Mouse (Mus musculus): Measurements from ENCODE around the gene Dhps. TPM values are rescaled to one million over a fixed set of nuclear protein-coding genes. Genes with fewer than 3 reads are reported as not detected.

Dhps gene
- polyA plus RNA-seq (2014; fragmentation: Illumina TruSeq; extraction: RNeasy Lipid Tissue Mini Kit (QIAGEN cat#74804); ENCODE audit: low read depth, low replicate concordance): 12.3 TPM

DNA sequence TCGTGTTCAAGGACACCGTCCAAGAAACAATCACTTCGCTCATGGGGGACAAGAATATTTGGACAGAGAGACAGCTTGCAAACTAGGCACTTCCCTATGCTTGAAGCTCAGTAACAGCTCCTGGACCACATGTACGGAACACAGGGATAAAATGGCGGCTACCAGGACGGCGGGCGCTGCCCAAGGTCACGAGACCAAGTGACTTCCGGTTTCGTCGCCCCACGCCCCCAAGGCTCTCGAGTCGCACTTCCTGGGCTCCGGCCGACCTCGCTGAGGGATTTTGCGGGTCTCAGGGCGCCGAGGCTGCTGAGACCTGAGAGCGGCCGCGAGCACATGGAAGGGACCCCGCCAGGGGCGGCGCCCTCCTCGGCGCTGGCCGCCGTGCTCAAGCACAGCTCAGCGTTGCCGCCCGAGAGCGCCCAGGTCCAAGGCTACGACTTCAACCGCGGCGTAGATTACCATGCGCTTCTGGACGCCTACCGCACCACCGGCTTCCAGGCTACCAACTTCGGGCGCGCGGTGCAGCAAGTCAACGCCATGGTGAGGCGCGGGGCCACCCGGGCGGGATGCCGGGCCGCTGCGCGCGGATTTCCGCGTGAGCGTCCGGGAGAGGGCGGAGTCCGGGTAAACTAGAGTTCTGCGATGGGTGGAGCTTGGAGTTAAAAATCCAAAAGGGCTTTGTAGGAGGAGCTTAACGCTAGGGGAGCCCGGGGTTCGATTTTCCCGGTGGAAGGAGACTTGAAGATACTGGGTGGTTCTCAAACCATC, at the start of gene Dhps:
TSS of gene Dhps (plus strand) at position 244 of the 768 bp plus-strand sequence.

DNA sequence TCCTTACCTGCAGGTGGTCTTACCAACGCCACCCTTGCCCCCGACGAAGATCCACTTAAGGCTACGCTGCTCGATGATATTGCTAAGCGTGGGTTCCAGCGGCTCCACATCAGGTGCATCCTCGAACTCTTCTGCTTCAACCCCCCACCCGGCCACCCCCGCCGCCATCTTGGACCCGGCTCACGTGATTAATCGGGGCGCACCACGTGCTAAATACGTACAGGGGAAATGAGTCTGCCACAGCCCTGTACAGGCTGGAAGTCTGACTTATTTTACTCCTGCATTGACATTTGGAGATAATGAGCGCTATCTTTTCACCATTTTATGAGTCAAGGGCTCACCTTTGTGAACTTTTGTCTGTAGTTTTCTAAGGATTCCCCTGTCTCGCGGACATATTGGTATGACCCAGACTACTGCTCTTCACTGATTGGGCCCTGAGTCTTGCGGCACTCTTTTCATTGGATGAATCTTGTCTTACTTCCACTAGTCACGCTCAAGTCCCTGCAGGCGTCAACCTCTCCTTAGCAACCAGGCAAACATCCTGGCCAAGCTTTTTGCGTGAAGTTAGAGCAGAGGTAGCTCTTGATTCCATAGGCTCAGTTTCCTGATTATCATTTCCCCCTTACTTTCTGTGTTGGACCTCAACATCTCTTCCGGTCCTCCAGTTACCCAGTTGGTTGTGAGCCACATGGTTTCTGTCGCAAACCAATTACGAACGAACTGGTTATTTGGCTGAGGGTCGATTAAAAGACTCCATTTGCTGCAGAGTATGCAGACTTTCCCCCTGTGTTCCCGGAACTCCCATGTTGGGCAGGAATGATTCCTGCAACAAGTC, 46.2 kb upstream of the Dhps start, which contains the start of gene Asna1:
TSS of gene Asna1 (minus strand) at position 184 of the 835 bp plus-strand sequence.

GRCm38 (mm10) chr8:85026670-85027515, 44.7 kb upstream of the Dhps start, which contains the start of gene Trir:
Gene Trir (plus strand): TSS chr8:85026823.

GRCm38 (mm10) chr8:85036718-85037365, 34.7 kb upstream of the Dhps start, which contains the start of gene Tnpo2:
Gene Tnpo2 (plus strand): TSS chr8:85036915.

GRCm38 (mm10) chr8:85059879-85060616, 11.5 kb upstream of the Dhps start, which contains the start of gene Fbxw9:
Gene Fbxw9 (plus strand): TSS chr8:85060055.

GRCm38 (mm10) chr8:85067982-85068381, 3.6 kb upstream of the Dhps start, which contains the start of gene Gm5741:
Gene Gm5741 (minus strand): TSS chr8:85067982.

DNA sequence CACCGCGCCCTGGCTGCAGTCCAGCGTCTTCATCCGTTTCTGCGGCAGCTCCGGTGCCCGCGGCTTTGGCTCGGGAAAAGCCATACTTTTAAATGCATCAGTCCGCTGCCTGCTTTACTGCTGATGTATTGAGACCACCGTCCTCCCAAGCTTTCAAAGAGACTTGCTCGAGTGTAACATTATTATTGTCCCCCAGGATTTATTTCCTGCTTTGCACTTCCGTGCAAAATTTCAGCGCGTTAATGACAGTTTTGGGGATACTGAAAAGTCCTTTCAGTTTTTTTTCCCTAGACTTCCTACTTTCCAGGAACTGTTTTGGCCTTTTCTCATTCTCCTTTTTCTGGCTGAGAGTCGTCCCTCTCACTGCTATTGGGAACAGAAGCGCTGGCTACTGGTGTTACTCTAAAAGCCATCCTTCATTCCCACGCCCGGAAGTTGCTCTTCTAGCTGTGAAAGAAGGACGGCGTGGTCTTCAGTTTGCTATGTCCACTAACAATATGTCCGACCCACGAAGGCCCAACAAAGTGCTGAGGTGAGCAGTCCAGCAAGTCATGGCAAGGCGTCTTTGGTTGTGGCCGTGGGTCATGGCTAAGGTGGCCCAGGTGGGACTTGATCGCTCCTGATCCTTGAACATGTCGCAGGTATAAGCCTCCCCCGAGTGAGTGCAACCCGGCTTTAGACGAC, 9.1 kb downstream of the Dhps start, which contains the start of gene Wdr83os:
TSS of gene Wdr83os (plus strand) at position 209 of the 684 bp plus-strand sequence.

GRCm38 (mm10) chr8:85081216-85081555, 9.6 kb downstream of the Dhps start, which contains the start of gene Wdr83:
Gene Wdr83 (minus strand): TSS chr8:85081306.

DNA sequence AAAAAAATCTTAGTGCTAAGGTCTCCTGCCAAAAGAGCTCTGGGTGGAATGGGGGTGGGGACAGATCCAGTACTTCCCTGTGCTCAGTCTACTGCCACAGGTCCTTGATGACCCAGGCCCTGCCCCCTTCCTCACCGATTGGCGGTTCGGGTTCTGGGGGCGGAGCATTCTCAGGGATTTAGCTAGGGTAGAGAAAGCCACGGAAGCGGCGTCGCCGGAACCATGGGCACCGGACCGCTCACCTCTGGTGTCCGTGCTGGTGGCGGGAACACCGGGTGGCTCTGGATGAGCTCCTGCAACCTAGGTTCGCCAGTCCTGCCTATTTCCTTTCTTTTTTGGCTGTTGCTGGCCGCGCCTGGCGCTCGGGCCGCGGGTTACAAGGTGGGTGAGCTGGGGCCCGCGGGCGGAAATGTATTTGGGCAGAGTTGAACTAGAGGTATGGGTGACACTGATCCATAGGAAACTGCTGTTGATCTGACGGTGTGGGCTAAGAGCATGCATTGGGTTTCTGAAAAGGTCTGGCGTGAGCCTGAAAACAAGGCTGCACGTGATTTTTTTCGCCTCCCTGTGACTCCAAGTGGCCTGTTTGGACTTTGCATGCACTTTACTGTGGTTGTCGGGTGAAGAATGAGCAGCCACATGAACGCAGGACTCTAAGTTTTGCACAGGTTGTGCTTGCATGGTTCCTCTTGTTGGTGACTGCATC, 11.7 kb downstream of the Dhps start, which contains the start of gene Man2b1:
TSS of gene Man2b1 (plus strand) at position 163 of the 706 bp plus-strand sequence.

DNA sequence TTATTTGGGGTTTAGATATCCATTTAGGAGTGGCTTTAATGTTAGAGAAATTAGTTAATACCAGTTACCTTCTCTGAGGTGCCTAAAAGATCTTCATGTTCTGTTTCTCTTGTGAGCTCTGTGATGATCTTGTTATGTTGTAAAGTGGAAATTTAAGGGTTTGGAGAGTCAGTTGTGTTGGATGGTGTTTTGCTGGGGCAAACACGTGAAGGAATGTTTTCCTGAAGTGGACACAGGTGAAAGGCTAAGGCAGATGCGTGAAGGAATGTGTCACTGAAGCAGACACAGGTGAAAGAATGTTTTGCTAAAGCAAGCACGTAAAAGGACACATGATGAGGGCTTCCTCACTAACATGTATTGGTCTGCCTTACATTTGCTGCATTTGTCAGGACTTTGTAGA, 51.4 kb downstream of the Dhps start, which contains the start of gene Zfp791:
TSS of gene Zfp791 (minus strand) at position 101 of the 400 bp plus-strand sequence.

Other genes starting within 250 kb of the Dhps start
- gene Dand5, start 248.9 kb upstream of the Dhps start, polyA plus RNA-seq (2014; fragmentation: Illumina TruSeq; extraction: RNeasy Lipid Tissue Mini Kit (QIAGEN cat#74804); ENCODE audit: low read depth, low replicate concordance): 21.7 TPM
- 0.55 TPM for gene Gadd45gip1, start 240.2 kb upstream of the Dhps start, polyA plus RNA-seq (2014; fragmentation: Illumina TruSeq; extraction: RNeasy Lipid Tissue Mini Kit (QIAGEN cat#74804); ENCODE audit: low read depth, low replicate concordance)
- 7.1 TPM for gene Rad23a, start 231.1 kb upstream of the Dhps start, polyA plus RNA-seq (2014; fragmentation: Illumina TruSeq; extraction: RNeasy Lipid Tissue Mini Kit (QIAGEN cat#74804); ENCODE audit: low read depth, low replicate concordance)
- 720 TPM for gene Calr, start 224.8 kb upstream of the Dhps start, polyA plus RNA-seq (2014; fragmentation: Illumina TruSeq; extraction: RNeasy Lipid Tissue Mini Kit (QIAGEN cat#74804); ENCODE audit: low read depth, low replicate concordance)
- 6.7 TPM for gene Farsa, start 214.8 kb upstream of the Dhps start, polyA plus RNA-seq (2014; fragmentation: Illumina TruSeq; extraction: RNeasy Lipid Tissue Mini Kit (QIAGEN cat#74804); ENCODE audit: low read depth, low replicate concordance)
- 458 TPM for gene Syce2, start 199.6 kb upstream of the Dhps start, polyA plus RNA-seq (2014; fragmentation: Illumina TruSeq; extraction: RNeasy Lipid Tissue Mini Kit (QIAGEN cat#74804); ENCODE audit: low read depth, low replicate concordance)
- gene Gcdh, start 177.8 kb upstream of the Dhps start, polyA plus RNA-seq (2014; fragmentation: Illumina TruSeq; extraction: RNeasy Lipid Tissue Mini Kit (QIAGEN cat#74804); ENCODE audit: low read depth, low replicate concordance): 3.6 TPM
- 0.22 TPM for gene Klf1, start 169.8 kb upstream of the Dhps start, polyA plus RNA-seq (2014; fragmentation: Illumina TruSeq; extraction: RNeasy Lipid Tissue Mini Kit (QIAGEN cat#74804); ENCODE audit: low read depth, low replicate concordance)
- 1.5 TPM for gene Dnase2a, start 163.2 kb upstream of the Dhps start, polyA plus RNA-seq (2014; fragmentation: Illumina TruSeq; extraction: RNeasy Lipid Tissue Mini Kit (QIAGEN cat#74804); ENCODE audit: low read depth, low replicate concordance)
- not detected for gene Mast1, start 134.4 kb upstream of the Dhps start, polyA plus RNA-seq (2014; fragmentation: Illumina TruSeq; extraction: RNeasy Lipid Tissue Mini Kit (QIAGEN cat#74804); ENCODE audit: low read depth, low replicate concordance)
- gene Rtbdn, start 124.8 kb upstream of the Dhps start, polyA plus RNA-seq (2014; fragmentation: Illumina TruSeq; extraction: RNeasy Lipid Tissue Mini Kit (QIAGEN cat#74804); ENCODE audit: low read depth, low replicate concordance): not detected
- gene Gm49661, start 102.3 kb upstream of the Dhps start, polyA plus RNA-seq (2014; fragmentation: Illumina TruSeq; extraction: RNeasy Lipid Tissue Mini Kit (QIAGEN cat#74804); ENCODE audit: low read depth, low replicate concordance): not detected
- 15.6 TPM for gene Prdx2, start 102.2 kb upstream of the Dhps start, polyA plus RNA-seq (2014; fragmentation: Illumina TruSeq; extraction: RNeasy Lipid Tissue Mini Kit (QIAGEN cat#74804); ENCODE audit: low read depth, low replicate concordance)
- 87.9 TPM for gene Rnaseh2a, start 102.0 kb upstream of the Dhps start, polyA plus RNA-seq (2014; fragmentation: Illumina TruSeq; extraction: RNeasy Lipid Tissue Mini Kit (QIAGEN cat#74804); ENCODE audit: low read depth, low replicate concordance)
- not detected for gene Junb, start 93.0 kb upstream of the Dhps start, polyA plus RNA-seq (2014; fragmentation: Illumina TruSeq; extraction: RNeasy Lipid Tissue Mini Kit (QIAGEN cat#74804); ENCODE audit: low read depth, low replicate concordance)
- 14.0 TPM for gene Hook2, start 81.2 kb upstream of the Dhps start, polyA plus RNA-seq (2014; fragmentation: Illumina TruSeq; extraction: RNeasy Lipid Tissue Mini Kit (QIAGEN cat#74804); ENCODE audit: low read depth, low replicate concordance)
- gene Best2, start 57.2 kb upstream of the Dhps start, polyA plus RNA-seq (2014; fragmentation: Illumina TruSeq; extraction: RNeasy Lipid Tissue Mini Kit (QIAGEN cat#74804); ENCODE audit: low read depth, low replicate concordance): not detected
- 16.5 TPM for gene Asna1, start 46.5 kb upstream of the Dhps start, polyA plus RNA-seq (2014; fragmentation: Illumina TruSeq; extraction: RNeasy Lipid Tissue Mini Kit (QIAGEN cat#74804); ENCODE audit: low read depth, low replicate concordance)
- gene Trir, start 44.9 kb upstream of the Dhps start, polyA plus RNA-seq (2014; fragmentation: Illumina TruSeq; extraction: RNeasy Lipid Tissue Mini Kit (QIAGEN cat#74804); ENCODE audit: low read depth, low replicate concordance): 13.2 TPM
- gene Tnpo2, start 34.8 kb upstream of the Dhps start, polyA plus RNA-seq (2014; fragmentation: Illumina TruSeq; extraction: RNeasy Lipid Tissue Mini Kit (QIAGEN cat#74804); ENCODE audit: low read depth, low replicate concordance): 14.0 TPM
- gene Fbxw9, start 11.7 kb upstream of the Dhps start, polyA plus RNA-seq (2014; fragmentation: Illumina TruSeq; extraction: RNeasy Lipid Tissue Mini Kit (QIAGEN cat#74804); ENCODE audit: low read depth, low replicate concordance): 5.7 TPM
- gene Gm5741, start 3.8 kb upstream of the Dhps start, polyA plus RNA-seq (2014; fragmentation: Illumina TruSeq; extraction: RNeasy Lipid Tissue Mini Kit (QIAGEN cat#74804); ENCODE audit: low read depth, low replicate concordance): not detected
- gene Wdr83os, start 9.0 kb downstream of the Dhps start, polyA plus RNA-seq (2014; fragmentation: Illumina TruSeq; extraction: RNeasy Lipid Tissue Mini Kit (QIAGEN cat#74804); ENCODE audit: low read depth, low replicate concordance): 2.9 TPM
- gene Wdr83, start 9.5 kb downstream of the Dhps start, polyA plus RNA-seq (2014; fragmentation: Illumina TruSeq; extraction: RNeasy Lipid Tissue Mini Kit (QIAGEN cat#74804); ENCODE audit: low read depth, low replicate concordance): 1.3 TPM
- 3.9 TPM for gene Man2b1, start 11.5 kb downstream of the Dhps start, polyA plus RNA-seq (2014; fragmentation: Illumina TruSeq; extraction: RNeasy Lipid Tissue Mini Kit (QIAGEN cat#74804); ENCODE audit: low read depth, low replicate concordance)
- gene Zfp791, start 51.3 kb downstream of the Dhps start, polyA plus RNA-seq (2014; fragmentation: Illumina TruSeq; extraction: RNeasy Lipid Tissue Mini Kit (QIAGEN cat#74804); ENCODE audit: low read depth, low replicate concordance): 0.83 TPM
- not detected for gene Cks1brt, start 80.2 kb downstream of the Dhps start, polyA plus RNA-seq (2014; fragmentation: Illumina TruSeq; extraction: RNeasy Lipid Tissue Mini Kit (QIAGEN cat#74804); ENCODE audit: low read depth, low replicate concordance)
- gene Olfr371, start 154.2 kb downstream of the Dhps start, polyA plus RNA-seq (2014; fragmentation: Illumina TruSeq; extraction: RNeasy Lipid Tissue Mini Kit (QIAGEN cat#74804); ENCODE audit: low read depth, low replicate concordance): 0.67 TPM
- gene Orc6, start 227.9 kb downstream of the Dhps start, polyA plus RNA-seq (2014; fragmentation: Illumina TruSeq; extraction: RNeasy Lipid Tissue Mini Kit (QIAGEN cat#74804); ENCODE audit: low read depth, low replicate concordance): 50.5 TPM
- gene Vps35, start 228.0 kb downstream of the Dhps start, polyA plus RNA-seq (2014; fragmentation: Illumina TruSeq; extraction: RNeasy Lipid Tissue Mini Kit (QIAGEN cat#74804); ENCODE audit: low read depth, low replicate concordance): 247 TPM